Mouse (Mus musculus): Measurements from ENCODE around the gene Lipi. TPM values are rescaled to one million over a fixed set of nuclear protein-coding genes. Genes with fewer than 3 reads are reported as not detected.

Gene Lipi
- polyA plus RNA-seq (2015; fragmentation: Nextera tagmentation; extraction: Ambion mirVana) = not detected in 2 replicates

GRCm38 (mm10) chr16:75585961-75586360, at the start of gene Lipi:
TSS of gene Lipi (minus strand) at chr16:75586061.

GRCm38 (mm10) chr16:75592671-75593500, 7.0 kb upstream of the Lipi start, which contains the start of gene Rbm11:
TSS of gene Rbm11 (plus strand) at chr16:75592844.

Other genes with a start within 250 kb of the Lipi start
- gene Rbm11, start 6.8 kb upstream of the Lipi start, polyA plus RNA-seq (2015; fragmentation: Nextera tagmentation; extraction: Ambion mirVana) = 0.49 and 0.53 TPM in 2 replicates
- gene Hspa13, start 181.0 kb upstream of the Lipi start, polyA plus RNA-seq (2015; fragmentation: Nextera tagmentation; extraction: Ambion mirVana) = 15.7 and 16.7 TPM in 2 replicates